Mouse (Mus musculus): ENCODE measurements around the gene Ric8a. TPM values are rescaled to one million over a fixed set of nuclear protein-coding genes. Genes with fewer than 3 reads are reported as not detected.
A peak's percentile ranks its signal among the peaks of the same experiment; 100 is the strongest.

Gene Ric8a
- polyA plus RNA-seq, 1 experiment from 2014 or later = 64.9 TPM

- 90% methylated on average over 12 of the region's 12 CpGs for WGBS
Observed at GRCm38 (mm10) chr7:140864761-140865160, 8.0 kb downstream of the Ric8a start.

GRCm38 (mm10) chr7:140874224-140874623 lies 17.5 kb downstream of the Ric8a start:
- 89% methylated on average over 4 of the region's 4 CpGs for WGBS
- Histone ChIP-seq H3K4me2 (ENCODE audit: low read length) (no peak overlapping the region), H3K36me3 (ENCODE audit: control insufficient read depth, insufficient read depth, low read length) (peaks cover 31% of the 10 kb centered on the region), H3K4me1 (replicated peaks; ENCODE audit: control insufficient read depth, insufficient read depth, low read length) (no peaks in the 10 kb centered on the region), H3K4me3 (ENCODE audit: low read depth, low read length) (no peak overlapping the region), H3K27ac (ENCODE audit: low read depth) (no peak overlapping the region), H3K9me3 (ENCODE audit: control insufficient read depth, low read length) (no peaks in the 10 kb centered on the region), H3K27me3 (replicated peaks; ENCODE audit: control insufficient read depth, insufficient read depth, low read length) (no peaks in the 10 kb centered on the region), H3K9ac (ENCODE audit: low read length) (no peak overlapping the region)
- DNase-seq (ENCODE audit: low spot score) (no peak), ATAC-seq (replicated peaks; ENCODE audit: low FRiP score, low TSS enrichment, low read depth) (no peak)

More at GRCm38 (mm10) chr7:140864761-140865160, 8.0 kb downstream of the Ric8a start:
- Histone ChIP-seq H3K27me3 (replicated peaks; ENCODE audit: control insufficient read depth, insufficient read depth, low read length) (no peaks in the 10 kb centered on the region), H3K9ac (ENCODE audit: low read length) (no peak overlapping the region), H3K27ac (ENCODE audit: low read depth) (no peak overlapping the region), H3K4me3 (ENCODE audit: low read depth, low read length) (no peak overlapping the region), H3K4me1 (replicated peaks; ENCODE audit: control insufficient read depth, insufficient read depth, low read length) (no peaks in the 10 kb centered on the region), H3K9me3 (ENCODE audit: control insufficient read depth, low read length) (no peaks in the 10 kb centered on the region), H3K36me3 (ENCODE audit: control insufficient read depth, insufficient read depth, low read length) (peaks cover 68% of the 10 kb centered on the region), H3K4me2 (ENCODE audit: low read length) (no peak overlapping the region)
- DNase-seq (ENCODE audit: low spot score) (no peak), ATAC-seq (replicated peaks; ENCODE audit: low FRiP score, low TSS enrichment, low read depth) (no peak)

GRCm38 (mm10) chr7:140877364-140877763 lies 20.6 kb downstream of the Ric8a start:
- H3K9me3 ChIP-seq (ENCODE audit: control insufficient read depth, low read length) = no peaks in the 10 kb centered on the region
- no peak for DNase-seq (ENCODE audit: low spot score)
- peaks cover 31% of the 10 kb centered on the region for H3K36me3 ChIP-seq (ENCODE audit: control insufficient read depth, insufficient read depth, low read length)
- WGBS = 78% methylated on average over 6 of the region's 6 CpGs
- H3K27me3 ChIP-seq (replicated peaks; ENCODE audit: control insufficient read depth, insufficient read depth, low read length) = no peaks in the 10 kb centered on the region
- no peak overlapping the region for H3K9ac ChIP-seq (ENCODE audit: low read length)
- no peak overlapping the region for H3K4me3 ChIP-seq (ENCODE audit: low read depth, low read length)
- peaks cover 9% of the 10 kb centered on the region for H3K4me1 ChIP-seq (replicated peaks; ENCODE audit: control insufficient read depth, insufficient read depth, low read length)
- no peak for ATAC-seq (replicated peaks; ENCODE audit: low FRiP score, low TSS enrichment, low read depth)
- H3K27ac ChIP-seq (ENCODE audit: low read depth) = no peak overlapping the region
- no peak overlapping the region for H3K4me2 ChIP-seq (ENCODE audit: low read length)

GRCm38 (mm10) chr7:140879355-140879754 lies 22.6 kb downstream of the Ric8a start:
- Histone ChIP-seq H3K9me3 (ENCODE audit: control insufficient read depth, low read length) (no peaks in the 10 kb centered on the region), H3K27me3 (replicated peaks; ENCODE audit: control insufficient read depth, insufficient read depth, low read length) (no peaks in the 10 kb centered on the region), H3K27ac (ENCODE audit: low read depth) (no peak overlapping the region), H3K9ac (ENCODE audit: low read length) (no peak overlapping the region), H3K4me2 (ENCODE audit: low read length) (no peak overlapping the region), H3K4me3 (ENCODE audit: low read depth, low read length) (no peak overlapping the region), H3K4me1 (replicated peaks; ENCODE audit: control insufficient read depth, insufficient read depth, low read length) (peaks cover 14% of the 10 kb centered on the region), H3K36me3 (ENCODE audit: control insufficient read depth, insufficient read depth, low read length) (peaks cover 29% of the 10 kb centered on the region)
- DNase-seq (ENCODE audit: low spot score) = no peak
- ATAC-seq (replicated peaks; ENCODE audit: low FRiP score, low TSS enrichment, low read depth) = no peak
- 87% methylated on average over 7 of the region's 7 CpGs for WGBS

GRCm38 (mm10) chr7:140880419-140880818 lies 23.7 kb downstream of the Ric8a start:
- no peaks in the 10 kb centered on the region for H3K9me3 ChIP-seq (ENCODE audit: control insufficient read depth, low read length)
- ATAC-seq (replicated peaks; ENCODE audit: low FRiP score, low TSS enrichment, low read depth) (no peak), DNase-seq (ENCODE audit: low spot score) (no peak)
- no peak overlapping the region for H3K27ac ChIP-seq (ENCODE audit: low read depth)
- WGBS = 74% methylated on average over 3 of the region's 3 CpGs
- no peak overlapping the region for H3K4me3 ChIP-seq (ENCODE audit: low read depth, low read length)
- no peak overlapping the region for H3K9ac ChIP-seq (ENCODE audit: low read length)
- H3K36me3 ChIP-seq (ENCODE audit: control insufficient read depth, insufficient read depth, low read length) = peaks cover 28% of the 10 kb centered on the region
- peaks cover 14% of the 10 kb centered on the region for H3K4me1 ChIP-seq (replicated peaks; ENCODE audit: control insufficient read depth, insufficient read depth, low read length)
- H3K27me3 ChIP-seq (replicated peaks; ENCODE audit: control insufficient read depth, insufficient read depth, low read length) = no peaks in the 10 kb centered on the region
- peak overlapping the region; percentile 74; the same call in 1 of the 2 replicates for H3K4me2 ChIP-seq (ENCODE audit: low read length)

GRCm38 (mm10) chr7:140880865-140881515 lies 24.2 kb downstream of the Ric8a start:
- no peaks in the 10 kb centered on the region for H3K9me3 ChIP-seq (ENCODE audit: control insufficient read depth, low read length)
- ATAC-seq (replicated peaks; ENCODE audit: low FRiP score, low TSS enrichment, low read depth) (no peak), DNase-seq (ENCODE audit: low spot score) (no peak)
- peak overlapping the region; percentile 95 for H3K4me3 ChIP-seq (ENCODE audit: low read depth, low read length)
- H3K36me3 ChIP-seq (ENCODE audit: control insufficient read depth, insufficient read depth, low read length) = peaks cover 29% of the 10 kb centered on the region
- H3K27me3 ChIP-seq (replicated peaks; ENCODE audit: control insufficient read depth, insufficient read depth, low read length) = no peaks in the 10 kb centered on the region
- H3K4me2 ChIP-seq (ENCODE audit: low read length) = peak overlapping the region; percentile 74
- WGBS = 19% methylated on average over 8 of the region's 8 CpGs
- H3K4me1 ChIP-seq (replicated peaks; ENCODE audit: control insufficient read depth, insufficient read depth, low read length) = peaks cover 14% of the 10 kb centered on the region
- H3K9ac ChIP-seq (ENCODE audit: low read length) = peak overlapping the region; percentile 67
- no peak overlapping the region for H3K27ac ChIP-seq (ENCODE audit: low read depth)

- under 1% methylated on average over 58 of the region's 59 CpGs for WGBS
- H3K4me3 ChIP-seq (ENCODE audit: low read depth, low read length) = peak within 1 kb of the TSS; percentile 95
- H3K36me3 ChIP-seq (ENCODE audit: control insufficient read depth, insufficient read depth, low read length) = peaks cover 30% of the 10 kb centered on the region
- H3K27ac ChIP-seq (ENCODE audit: low read depth) = peak within 1 kb of the TSS; percentile 87
- ATAC-seq (replicated peaks; ENCODE audit: low FRiP score, low TSS enrichment, low read depth) (peak; percentile 95), DNase-seq (ENCODE audit: low spot score) (peak; percentile 97)
- peaks cover 14% of the 10 kb centered on the region for H3K4me1 ChIP-seq (replicated peaks; ENCODE audit: control insufficient read depth, insufficient read depth, low read length)
- peak within 1 kb of the TSS; percentile 67 for H3K9ac ChIP-seq (ENCODE audit: low read length)
- no peaks in the 10 kb centered on the region for H3K9me3 ChIP-seq (ENCODE audit: control insufficient read depth, low read length)
- H3K4me2 ChIP-seq (ENCODE audit: low read length) = peak within 1 kb of the TSS; percentile 74
- H3K27me3 ChIP-seq (replicated peaks; ENCODE audit: control insufficient read depth, insufficient read depth, low read length) = no peaks in the 10 kb centered on the region
Observed at GRCm38 (mm10) chr7:140881696-140882468, 25.1 kb downstream of the Ric8a start, which contains the start of the genes Psmd13 and Sirt3. TSS of gene Psmd13 (plus strand) at chr7:140881968. TSS of gene Sirt3 (minus strand) at chr7:140882309.

GRCm38 (mm10) chr7:140882469-140882803 lies 25.7 kb downstream of the Ric8a start:
- H3K9ac ChIP-seq (ENCODE audit: low read length) = peak overlapping the region; percentile 67
- H3K36me3 ChIP-seq (ENCODE audit: control insufficient read depth, insufficient read depth, low read length) = peaks cover 30% of the 10 kb centered on the region
- ATAC-seq (replicated peaks; ENCODE audit: low FRiP score, low TSS enrichment, low read depth) = peak; percentile 40; the same call in 1 of the 2 replicates
- H3K27ac ChIP-seq (ENCODE audit: low read depth) = peak overlapping the region; percentile 87
- peak overlapping the region; percentile 95 for H3K4me3 ChIP-seq (ENCODE audit: low read depth, low read length)
- peaks cover 14% of the 10 kb centered on the region for H3K4me1 ChIP-seq (replicated peaks; ENCODE audit: control insufficient read depth, insufficient read depth, low read length)
- WGBS = under 1% methylated on average over 12 of the region's 12 CpGs
- no peak for DNase-seq (ENCODE audit: low spot score)
- H3K27me3 ChIP-seq (replicated peaks; ENCODE audit: control insufficient read depth, insufficient read depth, low read length) = no peaks in the 10 kb centered on the region
- H3K4me2 ChIP-seq (ENCODE audit: low read length) = peak overlapping the region; percentile 74
- H3K9me3 ChIP-seq (ENCODE audit: control insufficient read depth, low read length) = no peaks in the 10 kb centered on the region

Measured in intestine, embryonic 14.5 days (tissue).